Mouse (Mus musculus) lung, adult 2 months (tissue): ENCODE data around the gene Snx4.

Experiments used
- CTCF ChIP-seq: fragments of 200-500 bp; IDR thresholded peaks from 2 replicates; pipeline ENCODE4 v1.5.1; 2011; ENCODE audit warnings: mild to moderate bottlenecking, low read length, control low read depth; ENCODE audit not compliant: insufficient read depth
- POLR2A ChIP-seq: fragments of 200-500 bp; IDR thresholded peaks from 2 replicates; pipeline ENCODE4 v1.6.1; 2011; ENCODE audit warnings: low read depth, mild to moderate bottlenecking, control low read depth, low read length, borderline replicate concordance; ENCODE audit errors: extremely low read depth

DNA sequence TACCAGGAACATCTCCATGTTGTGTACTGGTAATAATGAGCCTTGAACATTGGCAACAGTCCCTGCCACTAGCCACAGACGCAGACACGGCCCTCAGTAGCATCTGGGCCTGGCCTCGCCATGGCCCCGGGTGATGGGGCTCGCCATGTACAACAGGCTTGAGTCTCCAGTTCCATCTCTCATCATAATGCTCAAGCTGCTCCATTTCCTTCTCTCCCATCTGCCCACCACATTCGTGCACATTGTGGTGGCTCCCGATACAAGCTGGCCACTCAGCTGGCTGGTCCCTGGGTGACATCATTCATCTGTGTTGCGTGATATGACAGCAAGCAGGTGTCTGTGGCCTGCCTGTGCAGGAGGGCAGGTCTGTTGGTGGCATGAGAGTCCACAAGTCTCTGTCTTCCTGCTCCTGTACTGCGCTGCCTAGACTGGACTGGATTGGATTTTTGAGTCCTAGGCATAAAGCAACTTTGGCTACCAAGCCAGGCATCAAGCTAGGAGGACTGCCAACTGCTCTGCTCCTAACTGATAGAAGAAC, 6.2 kb upstream of the Snx4 start:
- TF ChIP-seq POLR2A (no peak), CTCF (no peak)
